Mouse (Mus musculus): Measurements from ENCODE around the gene Gm29644. TPM values are rescaled to one million over a fixed set of nuclear protein-coding genes. Genes with fewer than 3 reads are reported as not detected.
"Not testable (repeated sequence)": the region's sequence is repeated elsewhere in the genome, so short reads cannot be mapped to it uniquely, and the experiment has no call there.

Gene Gm29644
- not detected in 2 replicates for polyA plus RNA-seq (2014; fragmentation: Nextera tagmentation; extraction: Ambion mirVana)

DNA sequence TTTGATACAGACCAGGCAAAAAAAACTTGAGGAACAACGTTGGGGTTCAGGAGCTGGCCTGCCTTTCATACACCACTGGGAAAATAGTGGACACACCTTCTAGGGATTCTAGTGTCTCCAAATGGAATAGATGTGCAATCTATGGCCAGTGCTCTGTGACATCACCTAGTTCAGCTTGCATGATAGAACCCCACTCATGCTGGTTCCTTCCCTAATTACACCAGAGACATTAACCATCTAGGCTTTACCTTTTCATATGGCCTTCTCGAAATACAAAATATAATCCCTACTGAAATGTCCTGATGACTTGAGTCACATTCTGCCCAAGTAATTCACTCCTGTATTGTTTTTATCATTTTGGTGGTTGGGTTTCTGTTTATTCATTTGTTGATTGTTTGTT is at the start of gene Gm29644, which contains the start of gene Gm29423:
Gene Gm29644 (minus strand): TSS at position 157 of the 400 bp plus-strand sequence.
Gene Gm29423 (minus strand): TSS at position 101 of the 400 bp plus-strand sequence.
- no CpG with 5 or more reads among the region's 2 CpGs for WGBS
- not testable (repeated sequence) for H3K27me3 ChIP-seq (ENCODE audit: control insufficient read depth, insufficient read depth, low read length); ATAC-seq (ENCODE audit: insufficient read depth, low FRiP score, low TSS enrichment); H3K9ac ChIP-seq (ENCODE audit: low read length); H3K27ac ChIP-seq (ENCODE audit: low read depth, low read length); H3K4me2 ChIP-seq (ENCODE audit: low read depth); H3K4me1 ChIP-seq (ENCODE audit: control insufficient read depth, insufficient read depth, low read length); DNase-seq (ENCODE audit: low spot score); H3K4me3 ChIP-seq (ENCODE audit: low read depth, low read length); H3K9me3 ChIP-seq (ENCODE audit: control insufficient read depth, low read length); H3K36me3 ChIP-seq (ENCODE audit: control insufficient read depth, insufficient read depth, low read length)

DNA sequence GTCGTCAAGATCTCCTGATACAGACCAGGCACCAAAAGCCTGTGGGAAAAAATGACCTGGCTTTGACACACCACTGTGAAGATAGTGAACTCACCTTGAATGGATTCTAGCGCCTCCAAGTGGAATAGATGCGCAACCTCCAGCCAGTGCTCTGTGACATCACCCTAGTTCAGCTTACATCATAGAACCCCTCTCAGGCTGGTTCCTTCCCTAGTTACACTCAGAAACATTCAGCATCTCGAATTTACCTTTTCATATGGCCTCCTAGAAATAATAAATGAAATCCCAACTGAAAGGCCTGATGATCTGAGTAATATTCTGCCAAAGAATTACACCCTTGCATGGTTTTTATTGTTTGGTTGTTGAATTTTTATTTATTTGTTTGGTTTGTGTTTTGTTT is 29.6 kb downstream of the Gm29644 start, which contains the start of gene Gm21118:
Gene Gm21118 (minus strand): TSS at position 101 of the 400 bp plus-strand sequence.
- not testable (repeated sequence) for H3K27ac ChIP-seq (ENCODE audit: low read depth, low read length); H3K4me1 ChIP-seq (ENCODE audit: control insufficient read depth, insufficient read depth, low read length)
- no CpG with 5 or more reads among the region's 4 CpGs for WGBS

More for the DNA sequence above, 29.6 kb downstream of the Gm29644 start, which contains the start of gene Gm21118:
- H3K4me3 ChIP-seq (ENCODE audit: low read depth, low read length); H3K36me3 ChIP-seq (ENCODE audit: control insufficient read depth, insufficient read depth, low read length); H3K9ac ChIP-seq (ENCODE audit: low read length); DNase-seq (ENCODE audit: low spot score); ATAC-seq (ENCODE audit: insufficient read depth, low FRiP score, low TSS enrichment); H3K27me3 ChIP-seq (ENCODE audit: control insufficient read depth, insufficient read depth, low read length); H3K4me2 ChIP-seq (ENCODE audit: low read depth); H3K9me3 ChIP-seq (ENCODE audit: control insufficient read depth, low read length): not testable (repeated sequence)

Other genes with a start within 250 kb of the Gm29644 start
- gene Gm21118, start 29.7 kb downstream of the Gm29644 start, polyA plus RNA-seq (2014; fragmentation: Nextera tagmentation; extraction: Ambion mirVana): not detected in 2 replicates
- not detected in 2 replicates for gene Gm29423, start 56 bp downstream of the Gm29644 start, polyA plus RNA-seq (2014; fragmentation: Nextera tagmentation; extraction: Ambion mirVana)
- not detected in 2 replicates for gene Gm20888, start 138.5 kb upstream of the Gm29644 start, polyA plus RNA-seq (2014; fragmentation: Nextera tagmentation; extraction: Ambion mirVana)